Mouse (Mus musculus) brain, embryonic 18.5 days (tissue): ENCODE results near the gene Ptbp3.
A peak's percentile ranks its signal among the peaks of the same experiment; 100 is the strongest.
"Not testable (repeated sequence)": the region's sequence is repeated elsewhere in the genome, so short reads cannot be mapped to it uniquely, and the experiment has no call there.

ENCODE experiments used
- DNase-seq: peaks from one replicate; pipeline ENCODE4 v3.0.0-alpha.2; 2012; ENCODE audit warnings: low read depth, low spot score

Gene Ptbp3

DNA sequence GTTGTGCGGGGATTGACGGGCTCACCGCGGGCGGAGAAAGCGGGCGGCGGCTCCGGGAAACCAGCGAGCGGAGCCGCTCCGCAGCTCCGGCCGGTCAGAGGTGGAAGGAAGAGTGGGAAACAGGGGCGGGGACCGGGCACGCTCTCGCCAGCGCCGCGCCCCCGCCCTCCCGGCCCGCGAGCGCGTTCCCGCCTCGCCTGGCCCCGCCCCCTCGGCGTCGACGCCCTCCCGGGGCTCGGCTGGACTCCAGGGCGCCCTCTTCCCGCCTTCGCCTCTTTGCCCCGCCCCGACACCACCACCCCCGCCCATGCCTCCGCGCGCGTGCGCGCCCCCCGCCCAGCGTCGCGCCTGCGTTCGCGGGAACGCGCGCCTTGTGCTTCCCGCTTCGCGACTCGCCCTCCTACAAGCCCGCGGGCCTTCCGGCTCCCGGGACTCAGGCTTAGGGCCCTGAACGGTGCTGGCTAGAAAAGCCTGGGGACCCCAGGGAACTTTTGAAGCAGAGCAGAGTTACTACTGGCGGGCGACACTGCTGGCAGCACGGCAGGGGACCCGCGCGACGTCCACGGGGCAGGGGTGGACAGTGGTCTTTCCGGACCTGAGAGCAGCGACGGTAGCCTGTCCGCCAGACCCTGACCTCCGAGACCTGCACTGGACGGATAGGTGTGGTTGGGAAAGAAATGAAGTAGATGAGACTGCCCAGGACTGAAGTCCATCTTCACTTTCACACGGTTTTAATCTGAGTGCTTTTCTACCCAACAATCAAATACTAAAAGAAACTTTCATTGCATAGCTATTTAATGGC lies at the start of gene Ptbp3:
Ptbp3 (minus strand) TSS at position 190 of the 802 bp plus-strand sequence.
- DNase-seq = peak; percentile 81

DNA sequence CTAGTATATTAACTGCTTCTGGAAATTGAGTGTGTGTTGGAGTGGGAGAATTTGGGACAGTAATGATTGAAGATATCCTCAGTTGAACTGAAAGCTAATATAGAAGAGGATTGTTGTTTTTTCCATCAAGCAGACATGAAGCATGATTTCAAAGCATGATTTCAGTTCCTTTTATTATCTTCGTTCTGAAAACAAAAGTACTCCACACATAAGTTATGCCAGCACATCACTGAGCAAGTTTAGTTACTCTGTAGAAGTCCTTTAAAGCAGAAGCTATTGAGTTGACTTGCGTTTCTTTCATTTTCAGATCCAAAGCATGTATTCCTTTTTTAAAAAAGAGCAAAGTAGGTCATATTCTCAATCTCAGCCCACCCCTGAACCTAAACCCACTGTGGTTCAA lies 47.4 kb upstream of the Ptbp3 start:
- DNase-seq = no peak

DNA sequence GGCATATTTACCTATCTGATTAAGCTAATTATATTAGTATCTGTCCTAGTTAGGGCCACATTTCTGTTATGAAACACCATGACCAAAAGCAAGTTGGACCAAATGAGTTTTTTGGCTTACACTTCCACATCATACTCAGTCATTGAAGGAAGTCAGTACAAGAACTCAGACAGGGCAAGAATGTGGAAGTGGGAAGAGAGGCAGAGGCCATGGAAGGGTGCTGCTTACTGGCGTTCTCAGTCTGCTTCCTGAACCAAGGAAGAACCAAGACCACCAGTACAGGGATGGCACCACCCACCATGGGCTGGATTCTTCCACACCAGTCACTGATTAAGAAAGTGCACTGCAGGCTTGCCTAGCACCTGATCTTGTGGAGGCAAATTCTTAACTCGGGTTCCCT lies 45.5 kb upstream of the Ptbp3 start:
- DNase-seq = no peak

DNA sequence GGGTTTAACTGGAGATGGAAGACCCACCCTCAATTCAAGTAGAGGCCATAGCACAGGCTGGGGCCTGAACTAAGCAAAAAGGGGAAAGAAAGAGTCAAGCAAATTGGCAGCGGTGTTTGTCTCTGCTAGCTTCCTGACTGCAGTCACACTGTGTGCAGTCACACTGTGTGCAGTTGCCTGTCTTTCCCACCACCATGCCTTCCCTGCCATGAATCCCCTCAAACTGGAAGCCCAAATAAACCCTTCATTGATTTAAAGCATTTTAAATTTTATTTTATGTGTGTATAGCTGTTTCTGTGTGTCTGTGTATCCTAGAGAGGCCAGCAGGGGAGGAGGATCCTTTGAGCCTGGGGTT lies 38.7 kb upstream of the Ptbp3 start:
- no peak for DNase-seq

DNA sequence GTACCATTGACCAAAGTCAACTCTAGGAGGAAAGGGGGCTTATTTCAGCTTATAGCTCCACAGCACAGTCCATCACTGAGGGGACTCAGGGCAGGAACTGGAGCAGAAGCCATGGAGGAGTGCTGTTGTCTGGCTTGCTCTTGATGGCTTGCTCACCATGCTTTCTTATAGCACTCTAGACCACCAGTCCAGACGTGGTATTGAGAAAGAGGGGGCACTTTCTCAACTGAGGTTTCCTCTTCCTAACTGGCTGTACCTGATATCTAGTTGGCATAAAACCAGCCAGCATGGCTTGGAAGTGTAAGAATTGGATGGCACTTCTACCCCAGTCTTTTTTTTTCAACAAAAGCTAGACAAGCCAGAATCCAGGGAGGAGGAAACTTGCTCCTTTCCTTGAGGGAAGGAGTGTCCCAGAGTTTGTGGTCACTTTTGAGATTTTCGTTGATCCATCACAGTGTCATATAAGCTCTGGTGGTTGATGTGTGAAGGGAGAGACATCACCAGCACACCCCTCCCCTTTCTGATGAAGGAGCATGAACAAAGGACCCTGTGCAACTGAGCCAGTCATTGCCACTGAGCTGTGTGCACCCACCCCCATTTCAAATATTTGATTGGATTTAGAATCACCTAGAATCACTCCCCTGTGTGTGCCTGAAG lies 38.2 kb upstream of the Ptbp3 start:
- DNase-seq = no peak

DNA sequence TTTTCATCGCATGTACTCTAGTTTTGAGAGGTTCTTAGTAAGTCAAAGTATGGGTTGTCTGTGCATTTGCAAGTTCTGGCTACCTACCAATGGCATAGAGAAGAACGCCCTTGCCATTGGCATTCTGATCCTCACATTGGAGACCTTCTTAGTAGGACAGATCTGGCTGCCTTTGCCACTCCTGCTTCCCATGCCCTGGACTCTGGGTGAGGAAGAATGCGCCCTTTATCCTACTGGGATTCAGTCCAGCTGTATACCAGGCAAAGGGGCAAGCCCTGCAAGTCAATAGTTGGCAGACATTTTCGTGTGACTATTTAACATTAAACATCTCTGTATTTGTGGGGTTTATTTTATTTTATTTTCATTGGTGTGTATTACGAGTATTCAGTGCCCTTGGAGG lies 35.9 kb upstream of the Ptbp3 start:
- peak; percentile 12 for DNase-seq

DNA sequence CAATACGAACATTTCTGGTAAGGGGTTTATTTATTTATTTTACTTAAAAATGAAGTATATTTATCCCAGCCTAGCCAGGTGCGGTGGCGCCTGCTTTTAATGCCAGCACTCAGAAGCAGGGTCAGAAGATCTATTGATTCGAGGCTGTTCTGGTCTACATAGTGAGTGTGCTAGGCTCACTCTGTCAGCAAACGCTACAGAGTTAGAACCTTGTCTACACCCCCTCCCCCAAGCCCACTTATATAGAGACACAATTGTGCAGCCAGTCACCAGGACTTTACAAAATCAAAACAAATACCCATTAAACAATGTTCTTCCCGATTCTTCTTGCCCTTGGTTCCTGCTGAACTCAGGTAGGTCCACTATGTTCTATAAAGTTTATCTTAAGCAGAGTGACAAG lies 33.0 kb upstream of the Ptbp3 start:
- DNase-seq = no peak

DNA sequence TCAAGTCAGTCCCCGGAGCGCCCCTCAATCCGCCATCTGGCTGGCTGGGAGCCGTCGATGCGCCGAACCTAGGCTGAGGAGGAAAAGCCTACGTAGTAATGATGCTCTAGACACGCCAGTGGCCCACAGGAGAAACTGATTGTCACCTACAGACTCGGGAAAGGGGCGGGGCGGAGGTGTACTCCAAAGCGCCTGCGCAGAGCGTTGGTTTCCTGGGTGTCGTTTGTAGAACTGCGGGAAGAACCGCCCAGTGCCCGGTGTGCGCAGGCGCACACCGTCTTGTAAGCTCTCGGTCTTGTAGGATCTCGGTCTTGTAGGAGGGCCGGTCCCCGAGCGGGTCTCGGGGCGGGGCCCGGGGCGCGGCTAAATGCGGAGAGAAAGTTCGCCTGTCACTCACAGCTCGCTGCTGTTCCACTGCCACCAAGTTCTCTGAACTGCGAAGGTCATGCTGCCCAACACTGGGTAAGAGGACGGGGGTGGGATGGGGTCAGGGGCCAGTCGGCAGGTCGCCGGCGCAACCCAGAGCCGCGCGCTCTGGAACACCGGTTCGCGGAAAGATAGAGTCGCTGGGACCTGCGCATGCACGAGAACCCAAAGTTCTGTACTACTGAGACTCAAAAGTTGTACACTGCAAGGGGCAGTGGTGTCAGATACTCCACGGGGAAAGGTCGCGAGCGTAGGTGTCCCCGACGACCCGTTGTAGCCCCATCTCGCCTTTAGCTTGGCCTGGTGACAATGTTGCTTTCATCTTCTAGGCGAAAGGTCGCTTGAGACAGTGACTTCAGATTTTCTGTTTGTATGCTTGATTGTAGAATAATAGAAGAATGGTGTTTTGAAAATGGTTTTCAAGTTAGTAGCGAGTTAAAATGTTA lies 32.4 kb upstream of the Ptbp3 start, which contains the start of gene Hsdl2:
Hsdl2 (plus strand) TSS at position 250 of the 872 bp plus-strand sequence.
- DNase-seq = peak; percentile 96

DNA sequence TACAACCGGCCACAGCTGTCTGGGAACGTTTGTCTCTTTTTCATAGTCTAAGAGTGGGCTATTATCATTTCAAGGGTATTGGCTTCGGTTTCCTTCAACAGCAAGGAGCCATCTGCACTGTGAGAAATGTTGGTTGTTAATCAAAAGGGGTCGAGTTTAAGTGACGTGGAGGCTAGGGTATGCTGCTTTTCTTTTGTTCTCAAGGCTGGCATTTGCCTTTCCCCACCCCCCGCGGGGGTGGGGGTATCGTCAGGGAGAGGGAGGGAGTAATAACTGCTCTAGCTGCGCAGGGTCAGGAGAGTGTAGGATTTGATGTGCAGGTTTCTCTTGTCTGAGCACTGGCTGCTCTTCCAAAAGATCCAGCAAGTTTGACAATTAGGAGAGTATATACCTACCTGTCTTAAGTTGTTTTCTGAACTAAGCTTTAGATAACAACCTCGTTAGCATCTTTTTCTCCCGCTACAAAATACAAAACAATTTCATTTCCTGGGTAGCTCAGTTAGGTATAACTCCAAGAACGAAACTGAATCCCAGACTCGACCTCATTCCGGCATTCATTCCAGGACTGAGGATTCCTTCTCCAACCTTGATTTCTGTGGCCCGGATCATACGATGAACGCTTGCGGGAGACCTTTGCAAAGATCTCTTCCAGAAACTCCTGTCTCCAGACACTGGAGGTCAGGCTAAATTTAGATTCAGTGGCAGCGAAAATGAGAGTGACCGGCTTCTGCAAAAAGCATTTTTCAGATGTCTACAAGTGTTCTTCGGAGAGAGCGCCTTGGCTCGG lies 31.5 kb upstream of the Ptbp3 start:
- peak; percentile 32 for DNase-seq

DNA sequence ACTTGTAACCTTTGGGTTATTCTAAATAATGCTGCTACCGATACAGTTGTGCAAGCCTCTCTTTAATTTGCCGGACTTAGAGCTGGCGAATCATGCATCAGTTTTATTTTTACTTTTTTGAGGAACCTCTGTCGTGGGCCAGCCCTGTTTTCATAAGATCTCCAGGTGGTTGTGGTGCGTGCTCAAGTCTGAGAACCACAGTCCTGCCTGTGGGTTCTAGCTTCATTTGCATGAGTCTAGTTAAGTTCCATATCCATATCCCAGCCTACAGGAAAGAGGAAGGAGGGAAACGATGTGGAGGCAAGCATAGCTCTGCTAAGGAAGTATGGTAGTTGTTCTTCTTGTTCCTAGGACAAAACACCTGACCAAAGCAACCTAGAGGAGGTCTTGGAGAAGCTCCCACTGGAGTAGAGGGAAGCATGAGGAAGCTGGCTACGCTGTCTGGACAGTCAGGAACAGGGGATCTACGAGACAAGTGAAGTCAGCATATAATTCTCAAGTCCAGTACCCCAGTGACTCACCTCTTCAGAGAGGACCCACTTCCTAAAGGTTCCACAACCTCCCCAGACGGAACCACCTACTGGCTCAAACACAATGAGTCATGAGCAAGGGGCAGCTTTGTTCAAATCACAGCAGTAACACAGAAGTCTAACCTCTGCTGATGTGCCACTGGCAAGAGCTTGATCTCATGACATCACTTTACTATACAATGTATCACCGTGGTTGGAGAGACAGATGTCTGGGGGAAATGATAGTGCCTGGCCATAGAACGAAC lies 26.2 kb upstream of the Ptbp3 start:
- DNase-seq = no peak

DNA sequence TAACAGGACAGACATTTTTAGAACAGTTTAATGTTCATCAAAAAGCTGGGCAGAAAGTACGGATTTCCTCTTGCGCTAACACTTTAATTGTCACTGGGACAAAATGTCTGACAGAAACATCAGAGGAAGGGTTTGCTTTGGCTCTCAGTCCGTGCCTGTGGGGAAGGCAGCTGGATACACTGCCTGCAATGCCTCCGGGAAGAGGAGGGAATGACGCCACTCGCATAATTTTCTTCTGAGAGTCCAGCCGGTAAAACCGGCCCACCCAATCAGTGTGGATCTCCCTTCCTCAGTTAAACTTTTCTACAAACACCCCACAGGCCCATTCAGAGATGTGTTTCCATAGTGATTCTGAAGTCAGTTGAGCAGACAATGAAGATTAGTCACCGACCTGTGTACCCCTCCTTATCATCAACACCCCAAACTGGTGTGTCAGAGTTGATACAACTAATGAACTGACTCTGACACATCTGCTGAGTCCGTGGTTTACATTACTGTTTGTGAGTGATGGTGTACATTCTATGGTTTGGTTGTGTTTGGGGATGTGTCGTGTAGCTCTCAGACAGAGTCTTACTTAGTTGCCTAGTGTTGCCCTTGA lies 23.5 kb upstream of the Ptbp3 start:
- no peak for DNase-seq

DNA sequence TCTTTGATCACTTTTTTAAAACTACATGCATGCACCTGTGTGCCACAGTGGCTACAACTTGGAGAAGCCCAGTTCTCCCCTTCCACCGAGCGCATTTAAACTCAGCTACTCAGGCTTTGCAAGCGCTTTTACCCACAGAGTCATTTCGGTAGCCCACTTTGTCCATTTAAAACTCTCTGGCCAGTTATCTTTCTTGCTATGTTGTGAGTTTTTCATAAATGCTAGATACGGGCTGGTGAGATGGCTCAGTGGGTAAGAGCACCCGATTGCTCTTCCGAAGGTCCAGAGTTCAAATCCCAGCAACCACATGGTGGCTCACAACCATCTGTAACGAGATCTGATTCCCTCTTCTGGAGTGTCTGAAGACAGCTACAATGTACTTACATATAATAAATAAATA lies 21.4 kb upstream of the Ptbp3 start:
- DNase-seq = not testable (repeated sequence)

DNA sequence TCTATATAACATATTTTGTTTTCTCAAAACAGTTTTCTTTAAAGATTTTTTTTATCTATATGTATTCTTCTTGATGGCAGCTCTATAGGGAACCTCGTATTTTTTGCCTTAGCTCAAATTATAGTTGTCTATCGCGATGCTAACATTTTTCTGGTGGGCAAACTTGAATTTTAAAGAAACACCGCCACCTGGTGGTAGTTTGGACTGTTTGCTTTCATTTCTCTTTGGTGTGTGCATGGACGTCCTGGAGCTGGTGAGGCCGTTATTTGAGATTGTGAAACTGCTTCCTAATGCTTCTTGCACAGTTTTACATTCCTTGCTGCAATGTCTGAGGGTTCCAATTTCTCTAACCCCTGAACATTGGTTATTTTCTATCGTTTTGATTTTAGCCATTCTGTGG lies 20.4 kb upstream of the Ptbp3 start:
- DNase-seq = peak; percentile 63

DNA sequence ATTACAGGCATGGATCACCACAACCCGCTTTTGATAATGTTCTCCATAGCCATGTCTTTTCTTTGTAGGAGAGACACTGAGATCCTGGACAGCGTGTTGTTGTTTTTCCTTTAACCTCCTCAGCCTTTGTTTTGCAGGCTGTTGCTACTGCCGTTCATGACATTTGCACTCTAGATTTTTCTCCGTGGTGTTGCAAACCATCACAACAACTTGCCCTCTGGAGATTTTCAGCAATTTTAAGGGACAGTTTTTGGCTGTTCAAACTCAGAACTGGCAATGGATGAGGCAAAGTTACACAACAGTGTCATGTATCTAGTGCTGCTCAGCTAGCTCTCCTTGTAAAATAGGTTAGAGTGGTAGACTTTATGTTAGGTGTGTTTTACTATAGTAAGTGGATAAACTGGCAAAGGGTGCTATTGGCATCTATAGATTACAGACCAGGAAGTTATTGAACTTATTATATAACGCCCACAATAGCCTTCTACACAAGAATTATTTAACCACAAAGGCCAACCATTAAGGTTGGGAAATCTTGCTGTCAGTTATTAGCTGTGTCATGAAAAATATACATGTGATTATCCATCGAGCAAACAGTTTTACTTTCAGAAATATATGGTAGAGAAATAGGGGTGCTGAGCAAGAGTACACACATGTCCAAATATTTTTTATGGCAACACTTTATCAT lies 18.6 kb upstream of the Ptbp3 start:
- no peak for DNase-seq

DNA sequence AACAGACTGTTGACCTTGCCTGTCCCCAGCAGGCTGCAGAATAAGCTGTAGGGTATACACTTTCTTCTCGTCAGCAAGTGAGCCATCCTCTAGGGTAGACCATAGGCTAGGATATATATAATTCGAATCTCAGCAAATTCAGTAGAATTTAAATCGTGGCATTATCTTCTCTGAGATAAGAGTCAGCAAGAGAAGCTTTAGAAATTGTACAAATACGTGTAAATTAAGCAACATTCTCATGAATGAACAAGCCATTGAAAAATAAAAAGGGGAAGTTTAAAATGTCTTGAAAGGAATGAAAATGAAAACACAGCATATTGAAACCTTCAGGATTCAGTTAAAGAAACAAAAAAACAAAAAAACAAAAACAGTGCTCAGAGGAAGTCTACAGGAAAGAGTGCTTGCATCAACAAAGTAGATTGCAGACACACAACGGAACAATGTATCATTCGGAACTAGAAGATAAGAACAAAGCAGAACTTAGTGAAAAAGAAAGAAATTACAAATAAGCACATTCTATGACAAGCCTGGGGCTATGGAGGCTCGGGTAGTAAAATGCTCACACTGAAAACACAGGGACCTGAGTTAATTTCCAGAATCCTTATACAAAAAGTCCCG lies 16.5 kb upstream of the Ptbp3 start:
- DNase-seq = no peak

DNA sequence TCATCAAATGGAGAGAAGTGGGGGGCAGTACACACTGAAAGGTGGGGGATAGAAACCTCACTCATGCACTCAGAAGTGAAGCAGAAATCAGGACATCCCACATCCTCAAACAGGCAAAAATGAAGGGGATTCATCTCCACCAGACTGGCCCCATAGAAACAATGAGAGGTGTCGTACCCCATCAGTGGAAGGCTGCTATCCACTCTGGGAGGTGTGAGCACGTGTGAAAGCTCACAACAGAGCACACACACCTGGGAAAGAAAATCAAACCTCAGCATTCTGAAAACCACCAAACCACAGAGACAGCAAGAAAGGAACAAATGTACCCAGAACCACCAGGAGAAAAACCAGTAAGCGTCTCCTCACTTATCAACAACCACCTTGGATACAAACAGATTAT lies 15.0 kb upstream of the Ptbp3 start:
- DNase-seq = no peak

DNA sequence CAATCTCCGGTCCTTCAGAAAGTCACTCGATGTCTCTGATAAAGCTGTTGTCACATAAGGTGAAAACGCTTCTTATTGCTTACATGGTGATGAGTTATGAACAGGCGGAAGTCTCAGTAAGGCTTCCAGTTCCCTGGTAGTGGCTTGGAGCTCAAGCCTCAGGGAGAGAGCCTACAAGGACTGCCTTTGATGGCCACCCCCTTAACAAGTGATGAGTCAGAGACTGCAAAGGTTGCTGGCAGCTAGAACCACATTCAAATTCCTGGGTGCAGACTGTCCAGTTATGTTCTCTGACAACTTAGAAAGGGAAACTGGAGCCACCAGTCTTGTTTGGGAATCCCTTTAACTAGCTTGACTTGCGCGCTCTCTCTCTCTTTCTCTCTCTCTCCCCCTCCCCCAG lies 11.0 kb upstream of the Ptbp3 start:
- DNase-seq = no peak

DNA sequence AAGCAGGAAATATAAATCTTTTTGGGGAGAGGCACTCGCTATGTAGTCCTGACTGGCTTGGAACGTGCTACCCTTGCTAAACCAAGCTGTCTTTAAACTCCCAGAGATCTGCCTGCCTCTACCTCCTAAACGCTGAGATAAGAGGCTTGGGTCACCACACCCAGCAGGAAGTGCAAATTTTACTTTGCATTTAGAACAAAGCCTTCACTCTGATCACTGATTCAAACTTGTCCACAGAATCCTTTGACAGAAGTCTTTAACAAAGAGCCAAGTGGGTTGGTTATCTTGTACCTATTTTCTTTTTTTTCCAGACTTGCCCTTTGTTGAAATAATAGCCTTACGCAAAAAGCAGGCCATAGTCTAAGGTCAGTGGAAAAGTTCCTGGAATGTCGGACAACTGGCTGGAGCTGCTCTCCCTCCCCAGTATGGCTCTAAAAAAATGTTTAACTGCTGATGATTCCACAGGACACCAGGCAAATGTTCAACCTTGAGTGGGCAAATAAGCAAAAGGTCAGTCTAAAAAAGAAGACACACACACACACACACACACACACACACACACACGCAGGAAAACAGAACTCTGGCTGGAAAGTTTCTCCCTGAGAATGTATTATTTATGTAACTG lies 9.0 kb upstream of the Ptbp3 start:
- DNase-seq = no peak

DNA sequence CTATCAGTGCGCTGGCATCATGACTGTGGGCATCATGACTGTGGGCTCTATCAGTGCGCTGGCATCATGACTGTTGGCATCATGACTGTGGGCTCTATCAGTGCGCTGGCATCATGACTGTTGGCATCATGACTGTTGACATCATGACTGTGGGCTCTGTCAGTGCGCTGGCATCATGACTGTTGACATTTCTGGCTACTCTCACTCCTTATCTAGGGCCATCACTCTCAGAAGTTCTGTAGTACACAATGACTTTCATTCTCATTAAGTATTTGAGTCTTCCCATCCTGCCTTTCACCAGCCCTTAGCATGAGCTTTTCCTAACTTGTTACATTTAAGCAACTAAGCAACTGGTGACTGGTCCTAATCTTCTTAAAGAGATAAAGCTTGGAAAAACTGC lies 8.2 kb upstream of the Ptbp3 start:
- not testable (repeated sequence) for DNase-seq
